Mouse (Mus musculus) Muller cell, postnatal 12 days (primary cell): ENCODE data around the gene Gtf2h3.
"Not testable (repeated sequence)": the region's sequence is repeated elsewhere in the genome, so short reads cannot be mapped to it uniquely, and the experiment has no call there.

Source experiments
- DNase-seq: peaks from one replicate; pipeline ENCODE4 v3.0.0-alpha.2; 2015; ENCODE audit errors: inconsistent ontology term

Gtf2h3 gene

GRCm38 (mm10) chr5:124571068-124571467 is 7.9 kb upstream of the Gtf2h3 start:
- no peak for DNase-seq

GRCm38 (mm10) chr5:124575467-124575866 is 3.5 kb upstream of the Gtf2h3 start:
- no peak for DNase-seq

GRCm38 (mm10) chr5:124582515-124582914 is 3.6 kb downstream of the Gtf2h3 start:
- no peak for DNase-seq

GRCm38 (mm10) chr5:124592768-124593167 is 13.8 kb downstream of the Gtf2h3 start:
- DNase-seq: no peak

- DNase-seq: peak; percentile 90
Observed at GRCm38 (mm10) chr5:124598224-124599174, 19.6 kb downstream of the Gtf2h3 start.

GRCm38 (mm10) chr5:124599726-124600125 is 20.8 kb downstream of the Gtf2h3 start:
- not testable (repeated sequence) for DNase-seq

GRCm38 (mm10) chr5:124602349-124602748 is 23.4 kb downstream of the Gtf2h3 start:
- peak; percentile 79 for DNase-seq

GRCm38 (mm10) chr5:124604296-124604695 is 25.4 kb downstream of the Gtf2h3 start:
- no peak for DNase-seq

- DNase-seq: no peak
Observed at GRCm38 (mm10) chr5:124605041-124605622, 26.2 kb downstream of the Gtf2h3 start.

- DNase-seq: no peak
Observed at GRCm38 (mm10) chr5:124610965-124611364, 32.0 kb downstream of the Gtf2h3 start.

- no peak for DNase-seq
Observed at GRCm38 (mm10) chr5:124614709-124615108, 35.8 kb downstream of the Gtf2h3 start.

GRCm38 (mm10) chr5:124618711-124619110 is 39.8 kb downstream of the Gtf2h3 start:
- no peak for DNase-seq

GRCm38 (mm10) chr5:124621362-124621761 is 42.4 kb downstream of the Gtf2h3 start:
- DNase-seq: peak; percentile 57

GRCm38 (mm10) chr5:124622890-124623289 is 44.0 kb downstream of the Gtf2h3 start:
- DNase-seq: peak; percentile 67

GRCm38 (mm10) chr5:124624291-124624690 is 45.4 kb downstream of the Gtf2h3 start:
- DNase-seq: no peak

GRCm38 (mm10) chr5:124628448-124629363 is 49.8 kb downstream of the Gtf2h3 start, which contains the start of gene Atp6v0a2:
Atp6v0a2 (plus strand) TSS chr5:124628576.
- peak; percentile 96 for DNase-seq

GRCm38 (mm10) chr5:124629641-124630040 is 50.7 kb downstream of the Gtf2h3 start:
- no peak for DNase-seq

GRCm38 (mm10) chr5:124631685-124632084 is 52.7 kb downstream of the Gtf2h3 start:
- no peak for DNase-seq

- DNase-seq: no peak
Observed at GRCm38 (mm10) chr5:124632461-124632860, 53.5 kb downstream of the Gtf2h3 start.

- DNase-seq: no peak
Observed at GRCm38 (mm10) chr5:124633425-124633824, 54.5 kb downstream of the Gtf2h3 start.

GRCm38 (mm10) chr5:124635068-124635467 is 56.1 kb downstream of the Gtf2h3 start:
- not testable (repeated sequence) for DNase-seq

- no peak for DNase-seq
Observed at GRCm38 (mm10) chr5:124636139-124636538, 57.2 kb downstream of the Gtf2h3 start.
